Mouse (Mus musculus) embryo, embryonic 9.5 days (tissue): ENCODE measurements at regions not wholly inside any gene's neighbourhood (a gene's known extent, or its start where the extent isn't known, plus 50 kb on each side); places are given as distances from the start of the nearest gene placed in this dataset.

Experiments
- DNase-seq: peaks from one replicate; pipeline ENCODE4 v3.0.0-alpha.2; 2017; ENCODE audit errors: extremely low spot score

GRCm38 (mm10) chr3:148559752-148560460, 430.4 kb downstream of the Adgrl2 start:
- no peak for DNase-seq

- no peak for DNase-seq
Observed at GRCm38 (mm10) chr3:148558592-148559157, 431.7 kb downstream of the Adgrl2 start.

GRCm38 (mm10) chr3:148555324-148555723, 435.0 kb downstream of the Adgrl2 start:
- DNase-seq, result no peak

GRCm38 (mm10) chr3:148550716-148551115, 439.6 kb downstream of the Adgrl2 start:
- no peak for DNase-seq

GRCm38 (mm10) chr3:148544929-148545328, 445.4 kb downstream of the Adgrl2 start:
- DNase-seq, result no peak

- DNase-seq, result no peak
Observed at GRCm38 (mm10) chr3:148542217-148542616, 448.1 kb downstream of the Adgrl2 start.

GRCm38 (mm10) chr3:148537669-148538271, 452.6 kb downstream of the Adgrl2 start:
- DNase-seq, result no peak

GRCm38 (mm10) chr3:148529893-148530292, 460.5 kb downstream of the Adgrl2 start:
- no peak for DNase-seq

- DNase-seq, result no peak
Observed at GRCm38 (mm10) chr3:148510381-148510780, 480.0 kb downstream of the Adgrl2 start.

- no peak for DNase-seq
Observed at GRCm38 (mm10) chr3:148504928-148505327, 485.4 kb downstream of the Adgrl2 start.

- no peak for DNase-seq
Observed at GRCm38 (mm10) chr3:148503432-148503831, 486.9 kb downstream of the Adgrl2 start.

GRCm38 (mm10) chr3:148501801-148502200, 488.6 kb downstream of the Adgrl2 start:
- DNase-seq, result no peak

GRCm38 (mm10) chr3:148496672-148497071, 493.7 kb downstream of the Adgrl2 start:
- DNase-seq, result no peak

GRCm38 (mm10) chr3:148491287-148491686, 499.1 kb downstream of the Adgrl2 start:
- no peak for DNase-seq

- no peak for DNase-seq
Observed at GRCm38 (mm10) chr3:148489201-148489600, 501.2 kb downstream of the Adgrl2 start.

GRCm38 (mm10) chr3:148487949-148488348, 502.4 kb downstream of the Adgrl2 start:
- no peak for DNase-seq

- no peak for DNase-seq
Observed at GRCm38 (mm10) chr3:148475862-148476261, 514.5 kb downstream of the Adgrl2 start.

- DNase-seq, result no peak
Observed at GRCm38 (mm10) chr3:148472943-148473444, 517.4 kb downstream of the Adgrl2 start.

GRCm38 (mm10) chr3:148465456-148465855, 524.9 kb downstream of the Adgrl2 start:
- DNase-seq, result no peak

GRCm38 (mm10) chr3:148462791-148463190, 527.6 kb downstream of the Adgrl2 start:
- no peak for DNase-seq

- no peak for DNase-seq
Observed at GRCm38 (mm10) chr3:148448888-148449287, 541.5 kb downstream of the Adgrl2 start.

GRCm38 (mm10) chr3:148448465-148448864, 541.9 kb downstream of the Adgrl2 start:
- no peak for DNase-seq

- no peak for DNase-seq
Observed at GRCm38 (mm10) chr3:148446845-148447244, 543.5 kb downstream of the Adgrl2 start.
